Mouse (Mus musculus) midbrain, embryonic 13.5 days (tissue): ENCODE measurements at regions not wholly inside any gene's neighbourhood (a gene's known extent, or its start where the extent isn't known, plus 50 kb on each side); places are given as distances from the start of the nearest gene placed in this dataset.

Experiments used
- ATAC-seq: fragments of 200-750 bp; cut with Nextera tagmentation; 2 replicates; pipeline ENCODE4 v1.8.0; 2017; ENCODE audit warnings: mild to moderate bottlenecking, moderate TSS enrichment, moderate library complexity
- H3K27ac ChIP-seq: fragments of 300-500 bp; sonication (generic); 2 replicates; pipeline ENCODE4 v1.5.1; 2015; ENCODE audit warnings: inconsistent platforms, mild to moderate bottlenecking, moderate library complexity
- H3K27me3 ChIP-seq: fragments of 300-500 bp; sonication (generic); 2 replicates; pipeline ENCODE4 v1.6.1; 2015; ENCODE audit warnings: mild to moderate bottlenecking, inconsistent platforms
- H3K36me3 ChIP-seq: fragments of 300-500 bp; sonication (generic); 2 replicates; pipeline ENCODE4 v1.6.1; 2015; ENCODE audit warnings: mild to moderate bottlenecking, inconsistent platforms
- H3K4me1 ChIP-seq: fragments of 300-500 bp; sonication (generic); replicated peaks from 2 replicates; pipeline ENCODE4 v1.6.1; 2015; ENCODE audit warnings: inconsistent platforms
- H3K4me2 ChIP-seq: fragments of 300-500 bp; sonication (generic); replicated peaks from 2 replicates; pipeline ENCODE4 v1.6.1; 2015; ENCODE audit warnings: moderate library complexity, mild to moderate bottlenecking, inconsistent platforms
- H3K4me3 ChIP-seq: fragments of 300-500 bp; sonication (generic); replicated peaks from 2 replicates; pipeline ENCODE4 v1.5.1; 2015; ENCODE audit warnings: mild to moderate bottlenecking, inconsistent platforms
- H3K9ac ChIP-seq: fragments of 300-500 bp; sonication (generic); replicated peaks from 2 replicates; pipeline ENCODE4 v1.6.1; 2015; ENCODE audit warnings: mild to moderate bottlenecking, inconsistent platforms
- H3K9me3 ChIP-seq: fragments of 300-500 bp; sonication (generic); 2 replicates; pipeline ENCODE4 v1.6.1; 2016; ENCODE audit warnings: mild to moderate bottlenecking, inconsistent platforms
- WGBS: fragments of 180-500 bp; shearing (Covaris S2); methylation state at CpG from one replicate; pipeline ENCODE4 v1.1.7; 2015; 5-methylcytosine and 5-hydroxymethylcytosine counted together

GRCm38 (mm10) chr1:42781533-42781932 is 69.5 kb upstream of the Mrps9 start:
- Histone ChIP-seq H3K4me2 (no peak overlapping the region), H3K9ac (peak overlapping the region; percentile 41; the same call in 1 of the 2 replicates), H3K4me3 (no peak overlapping the region), H3K36me3 (no peaks in the 10 kb centered on the region), H3K27ac (no peak overlapping the region), H3K9me3 (no peaks in the 10 kb centered on the region), H3K4me1 (peaks cover 29% of the 10 kb centered on the region), H3K27me3 (no peaks in the 10 kb centered on the region)
- WGBS, result 80% methylated on average over 8 of the region's 8 CpGs
- no peak for ATAC-seq

GRCm38 (mm10) chr1:42783072-42783672 is 67.9 kb upstream of the Mrps9 start:
- Histone ChIP-seq H3K27ac (0 out of 2 replicates have a peak overlapping the region, but pooled peaks have one; percentile 35), H3K36me3 (no peaks in the 10 kb centered on the region), H3K9ac (no peak overlapping the region), H3K27me3 (no peaks in the 10 kb centered on the region), H3K4me1 (peaks cover 29% of the 10 kb centered on the region), H3K4me2 (no peak overlapping the region), H3K4me3 (no peak overlapping the region), H3K9me3 (no peaks in the 10 kb centered on the region)
- ATAC-seq, result peak; percentile 66; the same call in 1 of the 2 replicates
- WGBS, result 24% methylated on average over 7 of the region's 7 CpGs

GRCm38 (mm10) chr1:42787240-42787639 is 63.8 kb upstream of the Mrps9 start:
- Histone ChIP-seq H3K4me3 (no peak overlapping the region), H3K27me3 (no peaks in the 10 kb centered on the region), H3K36me3 (no peaks in the 10 kb centered on the region), H3K4me2 (no peak overlapping the region), H3K4me1 (peaks cover 13% of the 10 kb centered on the region), H3K9ac (no peak overlapping the region), H3K9me3 (no peaks in the 10 kb centered on the region), H3K27ac (no peak overlapping the region)
- 77% methylated on average over 7 of the region's 7 CpGs for WGBS
- ATAC-seq, result no peak

- 80% methylated on average over 6 of the region's 6 CpGs for WGBS
- 0 out of 2 replicates have a peak, but pooled peaks cover 5% of the 10 kb centered on the region for H3K9me3 ChIP-seq
- H3K27me3 ChIP-seq, result no peaks in the 10 kb centered on the region
- peaks cover 2% of the 10 kb centered on the region for H3K4me1 ChIP-seq
- H3K9ac ChIP-seq, result no peak overlapping the region
- H3K36me3 ChIP-seq, result no peaks in the 10 kb centered on the region
- H3K4me2 ChIP-seq, result no peak overlapping the region
- H3K4me3 ChIP-seq, result no peak overlapping the region
- H3K27ac ChIP-seq, result no peak overlapping the region
- ATAC-seq, result no peak
These were observed 62.6 kb upstream of the Mrps9 start for GRCm38 (mm10) chr1:42788413-42788812.
